Mouse (Mus musculus): Measurements from ENCODE around the gene Cabp4. TPM values are rescaled to one million over a fixed set of nuclear protein-coding genes. Genes with fewer than 3 reads are reported as not detected.

Gene Cabp4
- polyA plus RNA-seq, 1 experiment, result 0.51 TPM

GRCm38 (mm10) chr19:4183689-4184088 lies 39.9 kb upstream of the Cabp4 start:
- Histone ChIP-seq H3K27me3 (replicated peaks) (peaks cover 2% of the 10 kb centered on the region), H3K36me3 (replicated peaks; ENCODE audit: low read length) (peaks cover 37% of the 10 kb centered on the region), H3K4me1 (peaks cover 77% of the 10 kb centered on the region), H3K9me3 (no peaks in the 10 kb centered on the region), H3K4me3 (replicated peaks) (no peak overlapping the region)
- TF ChIP-seq FLI1 (IDR thresholded peaks at IDR 0.05; ENCODE audit: low read length) (no peak), GATA1 (IDR thresholded peaks at IDR 0.05; ENCODE audit: borderline replicate concordance, low read length) (no peak)

GRCm38 (mm10) chr19:4181892-4182291 lies 38.1 kb upstream of the Cabp4 start:
- TF ChIP-seq GATA1 (IDR thresholded peaks at IDR 0.05; ENCODE audit: borderline replicate concordance, low read length), result no peak
- H3K4me3 ChIP-seq (replicated peaks), result no peak overlapping the region
- H3K4me1 ChIP-seq, result peaks cover 65% of the 10 kb centered on the region
- H3K9me3 ChIP-seq, result no peaks in the 10 kb centered on the region
- peaks cover 3% of the 10 kb centered on the region for H3K27me3 ChIP-seq (replicated peaks)
- peaks cover 22% of the 10 kb centered on the region for H3K36me3 ChIP-seq (replicated peaks; ENCODE audit: low read length)

GRCm38 (mm10) chr19:4180411-4180810 lies 36.6 kb upstream of the Cabp4 start:
- H3K9me3 ChIP-seq, result no peaks in the 10 kb centered on the region
- TF ChIP-seq GATA1 (IDR thresholded peaks at IDR 0.05; ENCODE audit: borderline replicate concordance, low read length) (no peak), FLI1 (IDR thresholded peaks at IDR 0.05; ENCODE audit: low read length) (no peak)
- peaks cover 11% of the 10 kb centered on the region for H3K27me3 ChIP-seq (replicated peaks)
- peaks cover 58% of the 10 kb centered on the region for H3K4me1 ChIP-seq
- H3K36me3 ChIP-seq (replicated peaks; ENCODE audit: low read length), result peaks cover 20% of the 10 kb centered on the region
- H3K4me3 ChIP-seq (replicated peaks), result no peak overlapping the region

GRCm38 (mm10) chr19:4175368-4175947 lies 31.6 kb upstream of the Cabp4 start, which contains the start of gene Carns1:
Carns1 (minus strand) TSS chr19:4175479.
- Histone ChIP-seq H3K36me3 (replicated peaks; ENCODE audit: low read length) (no peaks in the 10 kb centered on the region), H3K4me1 (peaks cover 58% of the 10 kb centered on the region), H3K27me3 (replicated peaks) (peaks cover 12% of the 10 kb centered on the region), H3K9me3 (no peaks in the 10 kb centered on the region), H3K4me3 (replicated peaks) (no peak within 1 kb of the TSS)
- TF ChIP-seq FLI1 (IDR thresholded peaks at IDR 0.05; ENCODE audit: low read length) (no peak), GATA1 (IDR thresholded peaks at IDR 0.05; ENCODE audit: borderline replicate concordance, low read length) (no peak)

- H3K9me3 ChIP-seq, result no peaks in the 10 kb centered on the region
- H3K27me3 ChIP-seq (replicated peaks), result peaks cover 11% of the 10 kb centered on the region
- peaks cover 67% of the 10 kb centered on the region for H3K4me1 ChIP-seq
- TF ChIP-seq GATA1 (IDR thresholded peaks at IDR 0.05; ENCODE audit: borderline replicate concordance, low read length) (no peak), FLI1 (IDR thresholded peaks at IDR 0.05; ENCODE audit: low read length) (no peak)
- H3K36me3 ChIP-seq (replicated peaks; ENCODE audit: low read length), result no peaks in the 10 kb centered on the region
- no peak overlapping the region for H3K4me3 ChIP-seq (replicated peaks)
Observed at GRCm38 (mm10) chr19:4172925-4173324, 29.1 kb upstream of the Cabp4 start.

- peaks cover 75% of the 10 kb centered on the region for H3K4me1 ChIP-seq
- H3K27me3 ChIP-seq (replicated peaks), result peaks cover 10% of the 10 kb centered on the region
- H3K36me3 ChIP-seq (replicated peaks; ENCODE audit: low read length), result no peaks in the 10 kb centered on the region
- no peak for TF ChIP-seq FLI1 (IDR thresholded peaks at IDR 0.05; ENCODE audit: low read length)
- TF ChIP-seq GATA1 (IDR thresholded peaks at IDR 0.05; ENCODE audit: borderline replicate concordance, low read length), result no peak
- no peaks in the 10 kb centered on the region for H3K9me3 ChIP-seq
- H3K4me3 ChIP-seq (replicated peaks), result peak overlapping the region; percentile 44
Observed at GRCm38 (mm10) chr19:4171393-4172290, 27.8 kb upstream of the Cabp4 start.

- Histone ChIP-seq H3K36me3 (replicated peaks; ENCODE audit: low read length) (no peaks in the 10 kb centered on the region), H3K4me1 (peaks cover 80% of the 10 kb centered on the region), H3K4me3 (replicated peaks) (peak overlapping the region; percentile 57), H3K9me3 (no peaks in the 10 kb centered on the region), H3K27me3 (replicated peaks) (peaks cover 6% of the 10 kb centered on the region)
- TF ChIP-seq GATA1 (IDR thresholded peaks at IDR 0.05; ENCODE audit: borderline replicate concordance, low read length), result no peak
- TF ChIP-seq FLI1 (IDR thresholded peaks at IDR 0.05; ENCODE audit: low read length), result no peak
Observed at GRCm38 (mm10) chr19:4170723-4171392, 27.0 kb upstream of the Cabp4 start.

- Histone ChIP-seq H3K36me3 (replicated peaks; ENCODE audit: low read length) (no peaks in the 10 kb centered on the region), H3K27me3 (replicated peaks) (no peaks in the 10 kb centered on the region), H3K9me3 (no peaks in the 10 kb centered on the region), H3K4me1 (peaks cover 80% of the 10 kb centered on the region), H3K4me3 (replicated peaks) (peak overlapping the region; percentile 96)
- TF ChIP-seq GATA1 (IDR thresholded peaks at IDR 0.05; ENCODE audit: borderline replicate concordance, low read length) (no peak), FLI1 (IDR thresholded peaks at IDR 0.05; ENCODE audit: low read length) (no peak)
Observed at GRCm38 (mm10) chr19:4169810-4170209, 26.0 kb upstream of the Cabp4 start.

GRCm38 (mm10) chr19:4169378-4169784 lies 25.5 kb upstream of the Cabp4 start:
- Histone ChIP-seq H3K9me3 (no peaks in the 10 kb centered on the region), H3K36me3 (replicated peaks; ENCODE audit: low read length) (no peaks in the 10 kb centered on the region), H3K4me3 (replicated peaks) (peak overlapping the region; percentile 96), H3K4me1 (peaks cover 83% of the 10 kb centered on the region), H3K27me3 (replicated peaks) (no peaks in the 10 kb centered on the region)
- TF ChIP-seq FLI1 (IDR thresholded peaks at IDR 0.05; ENCODE audit: low read length) (no peak; the same call in 1 of the 2 replicates), GATA1 (IDR thresholded peaks at IDR 0.05; ENCODE audit: borderline replicate concordance, low read length) (no peak)
